Mouse (Mus musculus) kidney, postnatal 14 days (tissue): ENCODE measurements around the gene 1700025G04Rik.
A peak's percentile ranks its signal among the peaks of the same experiment; 100 is the strongest.

ENCODE experiments used
- DNase-seq: peaks from one replicate; pipeline ENCODE4 v3.0.0; 2022; ENCODE audit warnings: mixed read lengths

Gene 1700025G04Rik

DNA sequence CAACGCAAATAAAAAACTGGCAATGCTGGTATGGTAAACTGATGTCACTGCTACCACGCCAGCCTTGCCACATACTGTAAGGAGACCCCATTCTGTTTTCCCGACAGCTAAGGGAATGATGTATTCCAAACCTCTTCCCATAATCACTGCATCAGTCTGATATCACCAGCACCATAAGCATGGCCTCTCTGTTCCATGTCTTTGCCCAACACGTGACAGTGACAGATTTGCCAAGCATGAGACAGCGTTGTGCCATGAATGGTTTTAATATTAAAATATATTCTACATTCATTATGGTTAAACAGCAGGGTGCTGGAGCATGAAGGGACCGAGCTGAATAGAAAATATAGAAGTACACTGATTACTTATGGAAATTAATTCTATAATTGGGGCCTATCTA lies 14.2 kb downstream of the 1700025G04Rik start:
- DNase-seq: no peak

DNA sequence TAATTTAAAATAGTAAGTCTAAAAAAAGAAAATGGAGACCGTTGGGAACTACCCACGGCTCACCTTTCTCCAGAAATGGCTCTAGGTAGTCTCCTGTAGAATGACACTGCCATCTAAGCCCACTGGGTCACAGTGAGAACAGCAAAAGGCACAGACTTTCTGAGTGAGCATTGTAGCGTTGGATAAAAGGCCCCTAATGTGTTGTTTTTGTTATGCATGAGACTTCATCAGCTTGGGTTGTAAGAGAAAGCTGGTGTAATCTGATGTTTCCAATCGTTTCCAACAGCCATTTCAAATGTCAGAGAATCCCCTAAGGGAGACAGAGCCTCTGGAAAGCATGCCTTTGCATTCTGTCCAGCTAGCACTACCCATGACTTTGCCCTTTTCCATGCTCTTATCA lies 19.5 kb downstream of the 1700025G04Rik start:
- no peak for DNase-seq

DNA sequence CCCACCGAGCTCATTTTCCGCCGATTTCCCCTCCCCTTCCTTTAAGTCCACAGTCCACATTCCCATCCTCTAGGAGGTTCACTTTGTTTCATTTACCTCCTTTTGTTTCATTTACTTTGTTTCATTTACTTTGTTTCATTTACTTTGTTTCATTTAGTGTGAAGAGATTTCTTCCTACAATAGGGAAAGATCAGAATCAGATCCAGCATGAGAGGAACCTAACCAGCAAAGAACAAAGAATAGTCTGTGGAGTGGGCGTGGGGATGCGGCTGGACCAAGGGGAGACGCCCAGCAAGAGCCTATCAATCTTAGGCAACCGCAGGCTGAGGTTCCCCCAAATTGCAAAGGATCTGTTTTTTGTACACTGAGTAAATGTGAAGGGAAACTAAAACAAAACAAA lies 20.2 kb downstream of the 1700025G04Rik start:
- DNase-seq: no peak

DNA sequence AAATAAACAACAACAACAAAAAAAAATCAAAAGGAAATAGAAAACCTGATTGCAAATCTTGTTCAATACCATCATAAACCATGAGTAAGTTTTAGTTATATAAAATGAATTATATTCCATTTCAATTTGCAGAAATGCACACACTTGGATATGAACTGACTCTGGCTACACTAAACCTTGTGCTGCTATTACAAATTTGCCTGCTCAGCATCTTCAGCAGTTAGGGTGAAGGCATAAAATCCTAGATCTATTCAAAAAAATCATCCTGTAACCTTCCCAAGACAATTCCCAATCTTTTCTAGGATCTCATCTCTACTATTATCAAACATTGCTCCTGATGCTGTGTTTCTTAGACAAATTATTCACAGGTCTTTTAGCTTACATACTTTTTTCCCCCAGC lies 22.0 kb downstream of the 1700025G04Rik start:
- DNase-seq: no peak

DNA sequence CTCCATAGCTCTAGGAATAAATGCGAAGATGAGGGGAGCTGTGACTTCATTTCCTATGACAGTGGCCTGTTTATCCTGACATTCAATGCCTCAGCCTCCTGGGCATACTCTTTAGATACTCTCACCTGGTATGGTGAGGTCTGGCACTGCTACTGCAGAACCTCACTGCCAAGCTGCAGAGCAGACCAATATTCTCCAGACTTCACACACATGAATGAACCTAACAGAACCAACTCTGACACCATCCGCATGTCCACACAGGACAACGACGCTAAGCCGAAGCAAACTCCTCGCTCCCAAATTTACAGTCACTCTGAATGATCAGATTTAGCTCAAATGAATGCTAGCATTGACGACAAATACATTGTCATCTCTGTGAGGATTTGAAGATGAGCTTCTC lies 24.4 kb downstream of the 1700025G04Rik start:
- no peak for DNase-seq

DNA sequence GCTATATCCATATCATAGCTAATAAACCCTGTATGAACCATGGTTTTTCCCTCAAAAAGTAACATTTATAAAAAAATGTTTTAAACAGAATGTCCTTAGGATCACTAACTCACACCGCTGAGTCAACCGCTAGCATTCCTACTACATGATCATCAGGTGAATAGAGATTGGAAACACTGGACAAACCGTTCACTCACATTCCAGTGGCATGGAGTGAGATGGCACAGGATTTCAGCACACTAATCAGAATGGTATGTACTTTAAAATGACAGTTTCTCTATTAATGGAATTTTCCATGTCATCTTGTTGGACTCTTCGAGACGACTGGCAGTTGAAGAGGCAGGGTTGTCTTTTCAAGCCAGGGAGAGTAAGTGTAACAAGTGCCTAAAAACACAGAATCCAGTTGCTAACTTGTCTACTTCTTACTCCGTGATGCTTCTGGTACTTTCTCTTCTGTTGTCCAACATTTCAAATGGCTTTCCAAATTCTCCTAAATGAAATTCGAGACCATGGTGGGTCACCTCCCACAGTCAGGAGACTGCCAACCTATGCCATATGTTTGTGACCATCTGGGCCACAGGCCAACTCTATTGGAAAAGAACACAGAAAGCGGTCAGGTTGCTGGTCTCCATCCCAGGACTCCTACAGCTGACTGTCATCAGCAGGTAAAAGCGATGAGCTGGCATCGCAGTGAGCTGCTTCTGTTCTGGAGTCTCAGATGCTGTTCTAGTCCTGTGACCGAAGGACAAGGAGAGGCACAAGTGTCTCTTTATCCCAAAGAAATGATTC lies 26.4 kb downstream of the 1700025G04Rik start:
- no peak for DNase-seq

DNA sequence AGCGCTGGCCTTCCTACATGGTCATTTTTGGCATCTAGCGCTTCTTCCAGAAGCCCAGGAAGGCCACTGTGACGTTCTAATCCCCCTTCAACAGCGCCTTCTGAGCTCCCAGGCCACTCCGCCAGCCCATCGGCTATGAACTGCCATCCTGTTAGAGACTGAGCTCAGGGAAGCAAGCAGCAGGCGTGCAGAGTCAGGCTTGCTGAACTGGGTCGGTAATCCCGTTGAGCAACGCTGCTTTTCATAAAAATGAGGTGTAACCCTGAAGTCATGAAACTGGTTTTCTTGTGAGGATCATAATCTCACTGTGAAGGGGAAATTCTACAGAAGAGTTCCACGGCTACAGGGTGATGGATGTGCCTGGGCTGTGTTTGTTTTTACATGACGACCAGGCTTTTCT lies 28.2 kb downstream of the 1700025G04Rik start:
- no peak for DNase-seq

DNA sequence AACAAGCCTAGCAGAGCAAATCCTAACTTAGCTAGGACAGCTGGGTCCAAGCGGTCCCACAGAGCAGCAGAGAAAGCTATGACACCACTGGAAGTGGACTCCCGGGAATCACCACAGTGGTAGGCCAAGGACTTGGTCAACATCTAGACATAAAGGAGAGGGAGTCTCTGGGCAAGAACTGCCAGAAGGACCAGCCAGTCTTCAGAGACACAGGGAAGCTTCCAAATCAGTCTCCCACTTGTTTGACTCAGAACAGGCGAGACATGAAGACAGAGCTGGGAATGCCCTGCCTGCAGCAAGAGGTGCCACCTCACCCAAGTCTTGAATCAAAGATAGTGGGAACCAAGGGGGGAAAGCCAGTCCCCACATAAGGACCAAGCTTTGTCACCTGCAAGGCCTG lies 29.7 kb downstream of the 1700025G04Rik start:
- DNase-seq: no peak

DNA sequence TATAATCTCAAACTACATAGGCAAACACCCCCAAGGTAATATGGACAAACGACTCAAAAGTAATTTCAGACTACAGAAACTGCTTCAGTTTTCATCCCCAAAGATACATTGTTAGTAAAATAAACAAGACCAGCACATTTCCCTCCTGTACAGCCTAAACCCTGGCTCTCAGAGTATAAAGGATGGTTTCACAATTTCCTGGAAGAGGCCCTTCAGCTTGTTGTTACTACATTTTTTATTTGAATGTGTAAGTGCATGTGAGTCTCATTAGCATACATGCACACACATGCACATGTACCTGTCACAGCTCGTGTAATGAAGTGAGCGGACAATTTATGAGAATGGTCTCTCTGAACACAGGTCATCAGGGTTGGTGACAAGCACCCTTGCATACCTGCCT lies 31.1 kb downstream of the 1700025G04Rik start:
- no peak for DNase-seq

DNA sequence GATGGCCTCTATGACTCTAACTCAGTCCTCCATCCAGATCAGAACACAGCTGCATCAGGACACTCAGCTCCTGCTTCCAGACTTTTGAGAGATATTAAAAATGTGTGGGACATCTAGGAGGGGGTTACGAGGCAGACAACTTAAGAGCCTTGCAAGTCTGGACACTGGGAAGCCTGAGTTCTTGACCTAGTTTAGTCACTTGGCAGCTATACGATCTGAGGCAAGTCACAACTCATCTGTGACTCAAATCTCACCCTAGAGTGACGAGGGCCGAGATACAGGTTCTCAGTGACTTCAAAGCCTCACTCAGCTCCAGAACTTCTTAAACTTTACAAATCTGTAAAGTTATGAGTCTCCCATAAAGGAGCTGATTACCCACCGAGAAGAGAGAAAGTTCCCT lies 36.8 kb downstream of the 1700025G04Rik start:
- DNase-seq: no peak

DNA sequence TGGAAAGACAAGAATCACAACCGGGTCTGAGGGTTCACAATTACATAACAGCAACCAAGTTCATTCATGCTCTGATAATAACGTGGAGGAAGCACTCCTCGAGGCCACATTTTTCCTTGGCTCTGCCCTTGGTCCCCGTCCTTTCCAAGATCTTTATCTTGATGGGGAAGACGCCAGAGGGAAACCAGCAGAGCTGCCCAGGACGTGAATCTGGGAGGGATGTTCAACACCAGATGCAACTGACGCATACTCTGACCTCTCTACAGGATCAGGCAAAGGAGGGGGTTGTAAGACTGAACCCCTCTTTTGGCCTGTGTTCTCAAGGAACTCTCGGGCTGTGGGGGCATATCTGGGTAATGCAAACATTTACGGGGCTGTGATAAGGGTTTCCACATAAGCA lies 38.1 kb downstream of the 1700025G04Rik start:
- peak; percentile 49 for DNase-seq

DNA sequence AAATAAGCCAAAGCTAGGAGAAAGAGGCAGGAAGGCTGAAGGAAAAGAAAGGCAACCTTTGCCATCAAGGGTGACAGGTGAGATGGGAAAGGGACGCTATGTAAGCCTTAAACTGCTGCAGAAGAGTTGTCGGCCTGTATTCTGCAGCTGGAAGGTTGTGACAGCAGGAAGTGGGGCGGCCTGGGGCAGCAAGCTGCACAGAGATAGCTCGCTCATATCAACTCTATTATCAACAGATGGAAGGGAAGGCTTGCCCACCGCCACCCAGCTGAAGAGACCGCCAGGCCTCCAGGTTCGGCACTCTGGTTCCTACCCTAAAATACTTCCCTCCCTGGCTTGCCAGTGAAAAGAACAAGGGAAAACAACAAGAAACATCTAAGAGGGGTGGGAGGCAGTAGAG lies 39.9 kb downstream of the 1700025G04Rik start:
- no peak for DNase-seq

DNA sequence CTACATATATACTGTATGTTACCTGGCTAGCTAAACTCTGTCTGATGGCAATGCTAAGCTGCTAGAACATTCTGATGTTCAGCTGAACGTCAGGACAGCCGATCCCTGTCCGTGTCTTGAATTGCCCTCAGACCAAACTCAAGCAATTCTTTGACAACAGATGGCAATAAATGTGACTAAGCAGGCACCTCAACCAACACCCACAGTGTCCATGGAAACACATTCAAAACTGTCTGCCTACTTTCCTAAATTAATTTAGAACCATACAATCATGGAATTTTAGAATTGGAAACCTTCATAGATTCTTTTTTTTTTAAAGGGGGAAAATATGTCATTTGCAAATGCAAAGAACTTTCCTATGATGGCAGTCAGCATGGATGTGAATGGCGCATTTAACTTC lies 41.6 kb downstream of the 1700025G04Rik start:
- DNase-seq: no peak

DNA sequence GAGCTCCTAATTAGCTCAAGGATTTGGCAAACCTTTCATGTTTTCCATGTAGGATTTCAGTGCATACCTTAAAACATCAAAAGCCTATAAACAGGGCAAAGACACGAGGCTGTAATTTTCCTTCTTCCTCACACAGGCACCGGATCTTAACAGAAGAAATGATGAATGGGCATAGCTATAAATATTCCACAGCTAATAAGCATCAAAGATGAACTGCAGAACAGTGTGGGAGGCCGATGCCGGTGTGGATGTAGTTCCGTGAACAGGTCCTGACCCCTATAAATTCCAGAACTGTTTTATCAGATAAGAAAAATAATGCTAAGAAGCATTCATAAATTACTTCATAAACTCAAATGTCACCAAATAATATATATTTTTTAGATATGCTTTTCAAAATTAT lies 42.5 kb downstream of the 1700025G04Rik start:
- no peak for DNase-seq

DNA sequence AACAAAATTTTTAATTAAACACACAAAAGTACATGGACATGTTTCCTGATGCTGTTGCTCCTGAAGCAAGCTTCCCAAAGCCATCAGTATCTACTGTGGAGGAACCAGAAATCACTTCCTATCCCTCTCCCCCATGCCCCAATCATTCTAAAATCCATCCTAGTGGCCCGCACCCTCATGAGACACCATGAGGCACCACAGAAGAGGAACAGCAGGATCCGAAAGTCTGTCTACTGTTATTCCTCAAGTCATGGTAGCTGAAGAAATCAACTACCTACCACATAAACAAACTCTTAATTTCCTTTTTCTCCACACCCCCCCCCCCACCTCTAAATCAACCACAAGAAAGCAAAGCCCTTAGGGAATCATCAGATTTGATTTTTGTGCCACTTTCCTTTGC lies 46.5 kb downstream of the 1700025G04Rik start:
- DNase-seq: no peak

DNA sequence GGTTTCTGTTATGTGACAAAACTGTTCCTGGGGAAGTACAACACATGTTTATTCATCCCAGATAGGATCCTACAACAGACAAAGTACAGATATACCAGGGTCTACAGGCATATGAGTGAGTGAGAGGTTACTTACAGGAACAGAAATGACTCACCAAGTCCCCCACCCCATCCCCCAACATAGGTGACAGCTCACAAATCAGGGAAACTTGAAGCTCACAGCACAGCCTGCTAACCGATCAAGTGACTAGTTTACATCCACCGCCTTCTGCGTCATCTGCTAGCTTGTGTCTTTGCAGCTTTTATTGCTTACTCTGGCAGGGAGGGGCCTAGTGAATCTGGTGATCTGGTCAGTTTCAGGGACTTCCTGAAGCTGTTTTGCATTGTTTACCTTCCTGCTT lies 47.5 kb downstream of the 1700025G04Rik start:
- no peak for DNase-seq

DNA sequence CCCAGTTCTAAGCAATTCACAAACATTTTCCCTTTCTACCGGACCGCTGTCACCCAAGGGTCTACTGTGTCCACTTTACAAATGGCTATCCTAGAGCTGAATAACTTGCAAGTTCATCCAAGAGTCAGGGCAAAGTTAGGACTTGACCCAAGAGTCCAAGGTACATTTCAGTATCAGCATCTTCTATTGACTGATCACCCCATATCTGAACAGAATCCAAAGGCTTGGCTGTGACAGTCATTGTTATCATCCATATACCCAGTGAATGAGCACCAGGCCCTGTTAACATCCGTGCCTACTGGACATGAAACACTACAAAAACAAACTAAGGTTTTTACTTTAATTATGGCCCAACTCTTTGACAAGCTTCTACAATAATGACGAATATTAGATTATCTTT lies 48.9 kb downstream of the 1700025G04Rik start:
- DNase-seq: no peak

DNA sequence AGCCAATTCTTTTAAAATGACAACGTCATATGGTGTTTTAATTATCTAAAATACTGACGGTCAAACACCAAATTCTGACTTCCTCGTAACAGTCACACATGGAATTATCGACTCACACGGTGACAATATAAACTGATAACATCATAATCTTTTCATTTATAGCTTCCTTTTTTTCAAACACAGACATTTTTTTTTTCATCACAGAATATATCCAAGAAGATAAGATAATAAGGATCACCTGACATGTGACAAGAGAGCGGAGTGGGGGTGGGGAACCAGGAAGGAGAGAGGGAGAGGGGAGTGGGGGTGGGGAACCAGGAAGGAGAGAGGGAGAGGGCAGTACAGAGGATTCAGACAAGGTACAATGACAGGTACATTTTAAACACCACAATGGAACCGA lies 49.9 kb downstream of the 1700025G04Rik start:
- no peak for DNase-seq

DNA sequence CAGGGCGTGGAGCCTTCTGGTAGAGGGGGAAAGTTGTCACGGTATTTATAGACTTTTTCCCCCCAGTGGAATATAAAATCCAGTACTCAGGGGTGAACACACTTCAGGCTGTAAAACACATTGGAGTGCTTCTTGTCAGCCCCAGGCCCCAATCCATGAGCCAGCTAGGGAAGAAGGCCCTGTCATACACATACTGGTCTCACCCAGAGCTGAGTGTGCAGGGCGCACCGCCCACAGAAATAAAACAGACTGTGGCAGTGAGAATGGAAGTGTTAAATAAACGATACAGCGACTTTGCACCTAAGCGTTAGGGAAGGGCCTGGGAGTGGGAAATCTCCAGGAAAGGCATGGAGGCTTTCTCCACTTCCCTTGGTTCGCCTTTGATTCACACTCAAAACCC lies 50.3 kb downstream of the 1700025G04Rik start:
- no peak for DNase-seq

DNA sequence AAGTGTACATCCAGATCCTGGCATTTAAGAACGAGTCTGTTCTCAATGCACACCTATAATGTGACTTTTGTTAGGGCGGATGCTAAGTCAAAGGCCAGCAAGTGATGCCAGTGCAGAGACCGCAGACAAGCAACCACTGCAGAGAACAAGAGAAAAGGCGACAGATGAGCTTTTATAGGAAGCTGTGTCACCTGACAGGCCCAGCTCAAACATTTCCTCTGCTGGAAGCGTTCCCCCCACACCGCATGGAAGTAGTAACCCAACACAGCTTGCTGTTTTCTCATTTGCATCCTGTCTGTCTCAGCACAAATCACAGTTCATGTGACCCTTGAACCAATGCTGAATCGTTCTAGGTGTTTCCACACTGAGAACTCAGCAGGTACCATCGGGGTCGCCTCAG lies 51.8 kb downstream of the 1700025G04Rik start:
- DNase-seq: peak; percentile 25

DNA sequence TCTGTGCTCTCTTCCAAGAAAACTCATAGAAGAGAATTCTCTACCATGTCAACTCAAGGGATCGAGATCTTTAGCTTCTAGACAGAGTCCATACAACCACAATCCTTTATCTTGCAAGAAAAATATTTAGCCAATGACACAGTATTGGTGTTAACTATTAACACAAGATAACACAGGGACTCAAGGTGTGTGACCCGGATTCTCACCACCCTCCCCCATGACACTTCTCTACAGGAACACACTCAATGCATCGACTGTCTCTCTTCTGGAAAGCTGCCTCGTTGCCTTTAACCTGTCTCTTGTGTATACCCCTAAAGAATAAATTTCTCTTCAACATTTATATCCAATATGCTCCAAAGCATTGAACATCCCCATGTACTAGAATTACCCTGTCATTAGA lies 52.3 kb downstream of the 1700025G04Rik start:
- DNase-seq: no peak

DNA sequence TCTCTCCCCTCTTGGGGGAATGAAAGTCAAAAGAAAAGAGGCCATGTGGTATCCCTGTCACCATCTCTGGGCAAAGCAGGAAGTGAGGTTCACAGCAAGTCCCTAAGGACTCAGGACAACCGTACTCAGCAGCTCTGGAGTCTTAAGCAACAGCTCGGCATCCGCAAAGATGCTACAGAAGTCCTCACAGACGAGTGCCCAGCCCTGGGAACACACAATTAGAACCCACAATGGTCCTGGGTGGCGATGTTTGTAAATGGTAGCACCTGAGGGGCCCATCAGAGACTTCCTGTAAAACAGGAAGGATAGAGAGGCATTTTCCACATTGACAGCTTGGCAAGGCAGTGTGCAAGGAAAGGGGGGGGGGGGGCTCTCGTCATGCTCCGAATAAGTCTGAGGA lies 55.2 kb downstream of the 1700025G04Rik start:
- no peak for DNase-seq

DNA sequence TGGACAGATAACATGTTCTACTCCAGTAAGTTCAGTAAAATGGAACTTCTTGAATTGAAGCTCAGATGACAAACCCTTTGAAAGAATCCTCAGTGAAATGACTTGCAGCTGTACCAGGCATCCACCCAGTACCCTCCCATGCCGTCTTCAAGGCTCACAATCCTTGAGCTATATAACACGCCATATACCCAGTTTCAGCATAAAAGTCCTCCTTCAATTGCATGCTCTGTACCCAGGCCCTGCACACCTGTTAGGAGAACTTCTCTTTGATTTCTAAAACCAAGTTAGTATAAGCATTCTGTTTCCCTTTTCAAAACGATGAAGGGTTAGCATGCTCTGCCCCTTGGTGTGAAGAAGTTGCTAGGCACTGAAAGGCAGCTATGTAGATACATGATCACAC lies 56.2 kb downstream of the 1700025G04Rik start:
- DNase-seq: no peak

DNA sequence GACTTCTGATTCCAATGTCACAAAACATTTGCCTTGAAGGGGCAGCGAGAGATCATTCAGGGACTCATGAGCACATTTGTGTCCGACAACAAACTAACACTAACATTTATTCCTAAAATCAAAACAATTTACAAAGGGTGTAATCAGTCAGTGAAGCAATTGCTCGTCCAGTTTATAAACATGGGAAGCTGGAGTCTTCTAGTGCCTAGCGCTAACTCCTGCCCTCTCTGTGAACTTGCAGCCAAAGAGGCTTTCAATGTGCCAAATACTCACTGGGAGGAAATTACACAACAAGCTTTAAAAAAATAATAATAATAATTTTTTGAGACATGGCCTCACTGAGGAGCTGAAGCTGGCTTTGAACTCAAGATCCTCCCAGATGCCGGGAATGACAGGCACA lies 57.8 kb downstream of the 1700025G04Rik start:
- no peak for DNase-seq

DNA sequence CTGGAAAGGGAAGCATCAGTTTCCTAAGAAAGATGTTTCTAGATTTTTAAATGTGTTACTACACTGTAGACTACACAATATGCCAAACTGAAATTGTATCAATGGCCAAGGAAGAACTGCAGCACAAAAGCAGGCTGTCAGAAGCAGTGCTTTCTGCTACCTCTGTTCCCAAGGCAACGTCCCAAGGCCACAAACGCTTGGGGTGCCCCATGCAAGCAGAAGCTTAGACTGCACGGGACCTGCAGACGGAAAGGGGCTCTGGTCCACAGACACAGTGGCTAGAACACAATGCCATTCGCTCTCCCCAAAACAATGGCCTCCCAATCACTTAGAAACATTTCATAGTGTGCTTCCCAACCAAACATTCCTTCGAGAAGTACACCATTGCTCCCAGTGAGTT lies 59.4 kb downstream of the 1700025G04Rik start:
- DNase-seq: no peak
